10 mouse cellular contexts compared by ENCODE assay signal in the genomic region with DNA sequence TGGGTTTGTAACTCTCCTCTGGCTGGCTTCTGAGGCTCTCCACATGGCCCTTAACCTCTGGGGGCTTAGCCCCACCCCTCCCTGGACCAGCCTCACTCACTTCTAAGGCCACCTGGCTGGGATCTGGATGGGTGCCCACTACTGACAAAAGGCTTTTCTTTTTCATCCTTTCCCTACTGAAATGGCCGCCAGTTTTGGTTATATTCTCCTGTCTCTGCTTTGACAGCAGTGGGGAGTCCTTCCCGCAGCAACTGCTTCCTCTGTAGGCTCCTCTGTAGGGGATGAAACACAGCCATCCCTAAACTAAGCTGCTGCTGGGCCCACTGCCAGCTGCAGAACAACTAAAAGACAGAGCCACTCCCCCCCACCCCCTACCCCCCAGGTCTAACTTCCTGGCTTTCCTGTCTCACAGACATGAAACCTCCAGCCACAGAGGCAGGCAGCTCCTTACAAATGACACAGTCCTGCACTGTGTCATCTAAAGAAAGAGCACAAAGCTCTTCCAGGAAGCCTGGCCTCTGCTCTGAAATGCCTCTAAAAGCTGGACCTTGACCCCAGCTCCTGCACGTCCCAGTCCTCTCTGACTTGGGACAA. TPM values are rescaled to one million over a fixed set of nuclear protein-coding genes. Genes with fewer than 3 reads are reported as not detected.
DNase-seq lines count a peak whose midpoint lies in the region; ATAC-seq and TF ChIP-seq lines count a peak whose summit lies in the region.
"Had no signal": no experiment of that assay in that cellular context is flagged by ENCODE, and none has a peak within 500 bp of the region (broad histone marks: within the 10 kb centered on the region; RNA-seq: fewer than 3 reads in every experiment).

No protein-coding gene starts in this region.

- H3K4me3 ChIP-seq in lung, embryonic 16.5 days (ENCODE audit: low read length): no peak overlapping the region
- no peak overlapping the region for H3K4me3 ChIP-seq in small intestine, adult 2 months (ENCODE audit: low read depth, low read length)

- H3K36me3 ChIP-seq in lung, embryonic 16.5 days (ENCODE audit: control insufficient read depth, insufficient read depth, low read length): no peaks in the 10 kb centered on the region
- H3K36me3 ChIP-seq in small intestine, adult 2 months (ENCODE audit: control insufficient read depth, insufficient read depth, low read length): no peaks in the 10 kb centered on the region

- H3K27ac ChIP-seq in lung, embryonic 16.5 days (ENCODE audit: low read length): peak overlapping the region; percentile 2; the same call in 1 of the 2 replicates
- peak overlapping the region; percentile 69 for H3K27ac ChIP-seq in small intestine, adult 2 months (ENCODE audit: insufficient read depth, low read depth, low read length)
- H3K27ac ChIP-seq: kidney, postnatal 0 days had no signal

- H3K4me1 ChIP-seq in lung, embryonic 16.5 days (replicated peaks; ENCODE audit: control insufficient read depth, insufficient read depth, low read length): peaks cover 21% of the 10 kb centered on the region
- H3K4me1 ChIP-seq in small intestine, adult 2 months (ENCODE audit: control insufficient read depth, insufficient read depth, insufficient read length, low read length): peaks cover 32% of the 10 kb centered on the region

- DNase-seq in embryo, embryonic 11 days: peak; percentile 11
- DNase-seq in embryo, embryonic 10.5 days (ENCODE audit: low spot score): no peak
- DNase-seq in lung, postnatal 4 days: no peak
- peak; percentile 50 to 61 for DNase-seq in kidney, postnatal 36 days
- no peak for DNase-seq in frontal cortex, postnatal 25 days (ENCODE audit: low spot score in 2 of 2)
- no peak for DNase-seq in frontal cortex, postnatal 14 days (ENCODE audit: low spot score in 2 of 2)
- DNase-seq: spleen, adult 18-20 months had no signal

- no peak for TF ChIP-seq CTCF in small intestine, adult 2 months (IDR thresholded peaks at IDR 0.05; ENCODE audit: extremely low read depth, insufficient read length, insufficient replicate concordance, low read depth, low read length)

- H3K4me2 ChIP-seq in lung, embryonic 16.5 days (ENCODE audit: low read depth, low read length): no peak overlapping the region

- no peaks in the 10 kb centered on the region for H3K27me3 ChIP-seq in lung, embryonic 16.5 days (ENCODE audit: control insufficient read depth, insufficient read depth, low read depth, low read length)
- H3K27me3 ChIP-seq in small intestine, adult 2 months (ENCODE audit: control insufficient read depth, insufficient read depth, low read length): no peaks in the 10 kb centered on the region

- H3K9me3 ChIP-seq in lung, embryonic 16.5 days (ENCODE audit: control insufficient read depth, low read length): no peaks in the 10 kb centered on the region

- ATAC-seq in lung, embryonic 16.5 days (ENCODE audit: low read depth): peak; percentile 53

- no peak overlapping the region for H3K9ac ChIP-seq in lung, embryonic 16.5 days (ENCODE audit: low read length)

- 25% methylated on average over 3 of the region's 3 CpGs for WGBS in lung, embryonic 16.5 days
- 11% methylated on average over 3 of the region's 3 CpGs for WGBS in small intestine, adult 2 months

- no peak for TF ChIP-seq POLR2A in small intestine, adult 2 months (IDR thresholded peaks at IDR 0.05; ENCODE audit: low read depth, low read length)

RNA-seq across cellular contexts. Expression of a gene that starts 6.3 kb away (rescaled TPM):
- polyA plus RNA-seq in lung, embryonic 16.5 days (2015; fragmentation: Nextera tagmentation; extraction: Ambion mirVana): 2.2 and 3.9 TPM in 2 replicates
- 1.8 and 2.0 TPM in 2 replicates for polyA plus RNA-seq in small intestine, adult 2 months (2012; rRNA removed)

RNA-seq across cellular contexts. Expression of a gene that starts 47.0 kb away (rescaled TPM):
- 0.06 and 0.11 TPM in 2 replicates for polyA plus RNA-seq in lung, embryonic 16.5 days (2015; fragmentation: Nextera tagmentation; extraction: Ambion mirVana)
- polyA plus RNA-seq in small intestine, adult 2 months (2012; rRNA removed): 0.13 and 1.4 TPM in 2 replicates

RNA-seq across cellular contexts. Expression of a gene that starts 58.8 kb away (rescaled TPM):
- 105 and 106 TPM in 2 replicates for polyA plus RNA-seq in lung, embryonic 16.5 days (2015; fragmentation: Nextera tagmentation; extraction: Ambion mirVana)
- polyA plus RNA-seq in small intestine, adult 2 months (2012; rRNA removed): 2.2 and 4.1 TPM in 2 replicates

Comparison
In these comparisons a context has a peak if more than half of its experiments do, and no peak if none do; other contexts are left out.
1. DNase-seq: peak in embryo, embryonic 11 days (single experiment) and kidney, postnatal 36 days (2 of 2); none in embryo, embryonic 10.5 days (single experiment), lung, postnatal 4 days (0 of 2), frontal cortex, postnatal 25 days (0 of 2) and frontal cortex, postnatal 14 days (0 of 2).
2. RNA of a gene that starts 58.8 kb away (polyA plus RNA-seq): 105 to 106 TPM in lung, embryonic 16.5 days; 2.2 to 4.1 TPM in small intestine, adult 2 months; every median in the first group is over 10 times any median in the second.